Mouse (Mus musculus) stomach, postnatal 0 days (tissue): ENCODE measurements around the gene Cnksr3.

ENCODE experiments used
- CTCF ChIP-seq: IDR thresholded peaks from 2 replicates; pipeline ENCODE4 v1.5.1; 2016; ENCODE audit warnings: antibody characterized with exemption, low read depth, mild to moderate bottlenecking, moderate library complexity
- EP300 ChIP-seq: optimal IDR thresholded peaks from 2 replicates; pipeline ENCODE3; 2016; ENCODE audit warnings: antibody characterized with exemption

DNA sequence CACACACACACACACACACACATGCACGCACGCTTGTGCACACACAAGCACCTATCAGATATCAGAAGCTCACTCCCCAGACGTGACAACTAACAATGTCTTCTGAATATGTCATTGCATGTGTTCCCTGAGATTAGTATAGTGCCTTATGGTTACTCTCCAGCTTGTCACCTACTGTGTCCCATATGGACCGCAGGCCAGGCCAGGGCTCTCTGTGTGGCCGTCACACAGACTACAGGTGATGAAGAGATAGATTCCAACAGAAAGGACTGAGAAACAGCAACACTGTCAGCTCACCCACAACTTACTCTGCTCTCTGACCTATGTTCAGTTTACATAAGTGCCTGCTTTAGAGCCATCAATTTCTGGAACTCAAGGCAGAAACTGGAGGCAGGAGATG, 57.2 kb downstream of the Cnksr3 start:
- TF ChIP-seq CTCF = no peak
- no peak for TF ChIP-seq EP300
